Mouse (Mus musculus) heart, postnatal 4 days (tissue): ENCODE results near the gene Ier2. TPM values are rescaled to one million over a fixed set of nuclear protein-coding genes. Genes with fewer than 3 reads are reported as not detected.
A peak's percentile ranks its signal among the peaks of the same experiment; 100 is the strongest.
"Not testable (repeated sequence)": the region's sequence is repeated elsewhere in the genome, so short reads cannot be mapped to it uniquely, and the experiment has no call there.

Source experiments
- DNase-seq: peaks from one replicate; pipeline ENCODE4 v3.0.0; 2021
- total RNA-seq, 2 experiments: library from RNA; stranded (reverse); gene quantifications; 2 replicates each; pipeline ENCODE4 v1.2.3; 2021

Gene Ier2
- total RNA-seq, 2 experiments from 2014 or later: 33.3 to 35.5 TPM

DNA sequence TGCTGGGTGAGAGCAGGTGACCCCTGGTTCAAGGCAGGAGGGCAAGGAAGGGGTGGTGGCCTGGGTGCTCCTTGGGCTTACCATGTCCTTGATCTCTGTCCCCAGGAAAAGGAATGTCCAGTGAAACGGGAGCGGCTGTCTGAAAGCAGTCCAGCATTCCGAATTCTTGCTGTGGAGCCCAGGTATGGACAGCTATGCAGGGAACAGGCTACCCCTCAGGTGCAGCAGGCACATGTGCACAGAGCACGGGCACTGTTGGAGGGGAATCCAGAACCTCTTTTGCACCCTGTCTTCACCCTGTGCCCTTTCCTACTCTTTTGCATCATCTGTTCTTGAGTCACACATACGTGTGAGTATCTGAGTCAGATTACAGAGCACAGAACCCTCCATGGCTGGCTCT is 35.6 kb upstream of the Ier2 start:
- no peak for DNase-seq

DNA sequence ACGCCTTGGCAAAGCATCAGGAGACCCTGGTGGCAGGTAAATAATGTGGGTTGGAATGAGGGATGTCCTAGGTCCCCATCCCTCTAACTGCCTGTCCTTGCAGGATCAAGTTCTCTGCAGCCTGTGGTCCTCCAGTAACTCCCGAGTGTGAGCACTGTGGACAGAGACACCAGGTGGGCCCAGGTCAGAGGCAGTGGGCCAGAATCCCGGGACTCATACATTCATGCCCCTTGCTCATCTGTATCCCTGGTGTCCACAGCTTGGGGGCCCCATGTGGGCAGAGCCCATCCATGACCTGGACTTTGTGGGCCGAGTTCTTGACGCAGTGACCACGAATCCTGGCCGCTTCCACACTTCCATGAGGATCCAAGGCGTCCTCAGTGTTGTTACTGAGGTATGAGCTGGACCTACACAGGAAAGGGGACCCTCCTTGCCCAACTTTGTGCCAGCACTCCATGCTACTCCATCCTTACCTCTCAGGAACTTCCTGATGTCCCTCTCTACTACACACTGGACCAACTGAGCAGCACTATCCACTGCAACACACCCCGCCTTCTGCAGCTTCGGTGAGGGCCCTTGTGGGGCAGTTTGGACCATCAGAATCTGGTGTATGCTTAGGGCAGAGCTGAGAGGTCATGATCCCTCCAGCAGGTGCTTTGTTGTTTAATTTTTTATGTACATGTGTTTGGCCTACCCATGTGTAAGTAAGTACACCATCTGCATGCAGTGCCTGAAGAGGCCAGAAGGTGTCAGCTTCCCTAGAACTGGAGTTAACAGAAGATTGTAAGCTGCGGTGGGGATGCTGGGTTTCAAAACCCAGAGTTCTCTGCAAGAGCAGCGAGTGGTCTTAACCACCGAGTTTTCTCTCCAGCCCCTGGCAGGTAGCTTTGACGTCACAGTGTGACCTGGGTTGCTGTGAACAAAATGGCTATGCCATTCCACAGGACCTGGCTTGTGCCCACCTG is 34.8 kb upstream of the Ier2 start:
- DNase-seq: peak; percentile 66

DNA sequence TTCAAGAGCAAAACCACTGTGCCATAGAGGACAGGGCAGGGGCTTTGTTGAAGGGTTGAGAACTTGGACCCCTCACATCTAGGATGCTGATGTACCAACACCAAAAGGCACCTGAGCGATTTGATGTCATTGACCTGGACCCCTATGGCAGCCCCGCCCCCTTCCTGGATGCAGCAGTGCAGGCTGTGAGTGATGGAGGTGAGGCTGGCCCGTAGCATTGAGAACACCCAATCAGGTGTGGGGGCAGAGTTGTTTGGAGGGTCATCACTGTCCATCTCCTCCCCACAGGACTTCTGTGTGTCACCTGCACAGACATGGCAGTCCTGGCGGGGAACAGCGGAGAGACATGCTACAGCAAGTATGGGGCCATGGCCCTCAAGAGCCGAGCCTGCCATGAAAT is 32.5 kb upstream of the Ier2 start:
- no peak for DNase-seq

DNA sequence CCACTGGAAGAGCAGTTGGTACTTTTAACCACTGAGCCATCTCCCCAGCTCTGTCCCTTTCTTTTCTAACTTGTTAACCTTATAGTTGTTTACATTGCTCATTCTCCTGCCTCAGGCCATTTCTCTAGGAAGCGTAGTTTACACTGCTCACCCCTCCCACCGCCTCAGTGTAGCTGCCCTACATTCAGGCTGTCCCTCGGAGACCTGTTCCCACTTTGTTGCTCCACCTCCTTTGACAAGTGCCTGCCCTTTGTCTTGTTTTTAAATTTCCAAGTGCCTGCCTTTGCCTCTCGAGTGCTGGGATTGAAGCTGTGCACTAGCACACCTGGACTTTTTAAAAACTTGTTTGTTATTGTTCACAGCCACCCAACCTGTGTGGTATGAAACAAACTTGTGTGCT is 30.7 kb upstream of the Ier2 start:
- DNase-seq: no peak

DNA sequence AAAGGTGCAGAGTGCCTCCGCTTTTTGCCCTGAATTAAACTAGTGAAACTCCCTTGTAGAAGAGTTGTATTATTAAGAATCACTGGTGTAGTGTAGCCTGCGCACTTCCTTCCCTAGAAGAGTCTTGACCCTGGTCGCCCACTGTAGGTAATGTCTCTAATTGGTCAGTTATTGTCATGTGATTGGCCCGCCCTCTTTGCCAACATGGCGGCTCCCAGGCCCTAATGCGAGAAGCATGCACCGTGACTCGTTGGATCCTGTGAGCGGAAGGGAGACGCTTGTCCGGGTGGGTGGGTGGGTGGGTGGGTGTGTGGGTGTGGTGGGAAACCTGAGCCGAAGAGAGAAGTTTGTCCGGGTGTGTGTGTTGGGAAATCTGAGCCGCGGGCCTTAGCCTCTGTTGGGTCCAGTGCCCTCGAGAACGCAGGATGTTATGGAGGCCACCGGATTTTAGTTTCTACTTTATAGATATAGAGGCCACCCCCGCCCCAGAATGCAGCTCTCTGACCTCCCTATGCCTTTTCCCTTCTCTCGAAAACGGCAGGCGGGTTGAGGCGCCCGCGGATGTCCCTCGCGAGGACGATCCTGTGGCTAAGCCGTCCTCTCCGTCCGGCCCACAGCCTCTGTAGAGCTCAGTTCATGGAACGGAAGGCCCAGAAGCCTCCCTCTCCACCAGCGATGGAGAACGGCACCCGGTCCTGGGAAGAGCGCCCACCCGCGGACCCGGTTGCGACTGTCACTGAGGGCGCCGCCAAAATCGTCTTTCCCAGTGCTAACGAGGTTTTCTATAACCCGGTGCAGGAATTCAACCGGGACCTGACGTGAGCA is 26.7 kb upstream of the Ier2 start:
- DNase-seq: peak; percentile 92

DNA sequence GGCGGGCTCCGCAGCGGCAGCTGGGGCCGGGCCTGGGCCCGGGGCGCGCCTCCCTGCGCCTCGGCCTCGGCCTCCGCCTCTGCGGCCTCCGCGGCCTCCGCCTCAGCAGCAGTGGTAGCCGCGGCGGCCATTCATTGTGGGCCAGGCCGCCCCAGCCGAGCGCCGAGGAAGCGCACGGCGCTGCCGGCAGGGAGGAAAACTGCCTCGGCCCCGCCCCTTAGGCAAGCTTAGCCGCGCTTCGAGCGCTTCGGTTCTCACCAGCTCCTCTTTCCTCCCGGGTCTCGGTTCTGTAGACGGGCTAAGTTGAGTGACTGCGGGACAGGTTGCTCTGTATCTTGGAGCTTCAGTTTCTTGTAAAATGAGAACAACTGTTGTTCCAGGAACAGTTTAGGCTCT is 25.1 kb upstream of the Ier2 start, which contains the start of gene Nacc1:
Nacc1 (minus strand) TSS at position 158 of the 396 bp plus-strand sequence.
- peak; percentile 91 for DNase-seq

DNA sequence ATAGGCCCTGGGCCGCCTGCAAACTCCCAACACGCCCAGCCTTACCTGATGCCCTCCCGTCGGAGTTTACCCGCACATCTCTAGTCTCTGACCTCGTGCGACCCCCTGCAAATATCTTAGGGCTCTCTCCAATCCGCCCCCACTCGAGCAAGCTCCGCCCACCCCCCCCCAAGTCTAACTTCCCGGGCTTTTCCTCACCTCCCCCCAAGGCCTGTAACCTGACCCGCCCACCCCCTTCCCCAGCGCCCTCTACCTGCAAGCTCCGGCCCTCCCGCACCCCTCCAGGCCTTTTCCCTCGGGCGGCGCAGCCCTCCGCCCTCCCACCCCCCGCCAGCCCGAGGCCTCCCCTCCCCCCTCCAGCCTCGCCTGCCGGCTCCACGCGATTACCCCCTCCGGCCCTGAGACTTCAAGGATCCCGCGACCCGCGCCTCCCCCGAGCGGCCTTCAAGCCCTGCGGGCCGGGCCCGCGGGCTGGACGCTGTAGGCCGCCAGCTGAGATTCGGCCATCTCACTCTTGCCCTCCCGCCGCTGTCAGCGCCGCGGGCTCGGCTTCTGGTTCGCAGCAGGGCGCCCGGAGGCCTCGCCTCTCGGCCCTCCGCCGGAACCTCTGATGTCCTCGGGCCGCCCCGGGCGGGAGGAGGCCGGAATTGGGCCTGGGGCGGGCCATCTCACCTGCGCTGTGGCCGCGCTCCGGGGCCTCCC is 24.5 kb upstream of the Ier2 start:
- DNase-seq: peak; percentile 43

DNA sequence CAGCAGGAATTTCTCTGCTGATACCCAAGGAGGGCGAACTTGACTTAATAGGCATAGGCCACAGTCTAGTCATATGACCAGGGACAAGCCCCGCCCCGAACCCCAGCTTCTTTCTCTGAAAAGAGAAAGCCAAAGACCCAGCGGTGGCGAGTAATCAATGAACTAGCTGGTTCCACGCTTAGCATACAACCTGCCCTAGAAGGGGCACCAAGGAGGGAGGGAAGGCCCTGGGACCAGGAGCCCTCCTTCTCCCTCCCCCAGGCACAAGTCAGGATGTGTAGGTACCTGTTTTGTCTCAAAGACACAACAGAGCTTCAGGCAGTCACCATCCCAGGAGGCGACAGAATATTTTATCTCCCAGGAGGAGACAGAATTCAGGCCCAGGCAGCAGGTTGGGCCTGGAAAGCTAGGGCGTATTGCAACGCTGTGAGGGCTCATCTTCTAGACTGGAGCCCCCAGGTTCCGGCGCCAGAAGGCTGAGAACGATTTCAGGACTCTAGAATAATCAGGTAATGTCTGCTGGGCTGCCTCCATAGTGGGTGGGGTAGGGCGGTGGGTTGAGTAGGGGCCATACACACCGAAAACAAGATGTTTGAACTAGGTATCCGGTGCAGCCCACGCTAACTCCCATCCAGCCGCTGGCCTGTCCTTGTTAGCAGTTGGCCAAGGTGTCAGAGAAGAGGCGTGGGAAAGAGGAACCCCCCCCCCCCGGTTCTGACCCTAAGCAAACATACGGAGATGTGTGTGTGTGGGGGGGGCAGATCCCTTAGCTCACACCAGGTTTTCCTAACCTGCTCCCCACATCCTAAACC is 23.7 kb upstream of the Ier2 start, which contains the start of gene Trmt1:
Trmt1 (plus strand) TSS at position 117 of the 812 bp plus-strand sequence.
- no peak for DNase-seq

DNA sequence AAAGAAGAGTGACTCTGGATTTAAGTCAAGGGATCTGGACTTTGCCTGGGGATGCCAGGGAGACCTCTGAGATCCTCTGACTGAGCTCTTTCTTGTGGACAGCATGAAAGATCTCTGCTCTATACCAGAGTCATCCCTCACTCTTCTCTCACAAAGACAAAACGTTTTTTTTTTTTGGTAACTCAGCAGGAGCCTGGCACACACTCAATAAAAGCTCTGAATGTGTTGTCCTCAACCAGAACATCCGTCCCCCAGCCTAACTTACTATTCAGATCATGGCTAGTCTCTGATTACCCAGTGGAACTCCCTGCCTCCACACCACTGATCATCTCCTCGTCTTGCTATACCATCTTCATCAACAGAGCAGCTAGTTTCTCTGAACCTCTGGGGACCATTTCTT is 21.9 kb upstream of the Ier2 start:
- DNase-seq: no peak

DNA sequence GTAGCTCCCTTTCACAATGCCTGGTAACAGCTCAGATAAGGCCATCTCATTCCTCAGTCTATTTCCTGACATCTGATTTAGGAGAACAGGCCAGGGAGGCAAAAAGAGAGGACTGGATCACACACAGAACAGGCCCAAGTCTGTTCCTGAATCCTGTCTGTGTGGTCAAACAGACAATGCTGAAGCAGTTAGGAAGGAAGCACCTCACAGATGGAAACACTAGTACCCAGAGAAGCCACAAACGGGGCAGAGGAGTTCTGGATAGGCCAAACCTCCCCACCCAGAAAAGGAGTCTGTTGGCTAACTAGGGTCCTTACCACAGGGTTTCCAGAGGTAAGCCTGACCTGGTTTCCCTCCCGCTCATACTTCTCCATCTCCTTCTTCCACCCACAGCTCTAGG is 19.6 kb upstream of the Ier2 start:
- DNase-seq: no peak

DNA sequence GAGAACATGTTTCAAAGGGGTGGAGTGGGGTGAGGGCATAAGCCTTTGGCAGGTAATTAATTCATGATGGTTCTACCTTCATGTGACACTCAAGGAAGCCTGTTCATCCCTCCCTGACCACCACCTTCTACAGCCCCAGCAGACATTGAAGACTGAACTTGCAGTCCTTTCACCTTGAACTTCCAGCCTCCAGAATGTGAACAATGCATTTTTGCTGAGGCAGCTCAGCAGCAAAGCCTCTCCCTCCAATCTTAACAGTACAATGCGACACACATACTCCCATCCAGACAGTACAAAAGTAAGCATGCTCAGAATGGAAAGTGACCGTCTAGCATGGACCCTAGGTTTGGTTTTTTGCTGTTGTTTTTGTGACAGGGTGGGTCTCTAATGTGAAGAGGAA is 18.8 kb upstream of the Ier2 start:
- no peak for DNase-seq

DNA sequence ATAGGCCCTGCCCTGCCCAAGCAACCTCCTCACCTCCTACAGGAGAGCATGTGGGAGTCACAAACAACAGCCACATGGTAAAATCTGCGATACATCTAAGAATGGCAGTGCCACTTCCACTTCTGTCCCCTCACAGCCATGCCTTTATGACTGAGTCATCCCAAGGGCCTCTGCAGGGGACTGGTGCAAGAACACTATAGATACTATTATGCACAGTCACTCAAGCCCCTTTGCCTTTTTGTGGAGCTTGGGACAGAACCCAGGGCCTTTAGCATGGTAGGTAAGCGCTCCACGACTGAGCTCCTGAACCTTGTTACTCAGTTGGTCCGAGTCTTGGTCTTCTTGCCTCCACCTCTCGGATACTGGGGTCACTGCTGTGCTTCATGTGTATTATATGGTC is 14.7 kb upstream of the Ier2 start:
- DNase-seq: no peak

DNA sequence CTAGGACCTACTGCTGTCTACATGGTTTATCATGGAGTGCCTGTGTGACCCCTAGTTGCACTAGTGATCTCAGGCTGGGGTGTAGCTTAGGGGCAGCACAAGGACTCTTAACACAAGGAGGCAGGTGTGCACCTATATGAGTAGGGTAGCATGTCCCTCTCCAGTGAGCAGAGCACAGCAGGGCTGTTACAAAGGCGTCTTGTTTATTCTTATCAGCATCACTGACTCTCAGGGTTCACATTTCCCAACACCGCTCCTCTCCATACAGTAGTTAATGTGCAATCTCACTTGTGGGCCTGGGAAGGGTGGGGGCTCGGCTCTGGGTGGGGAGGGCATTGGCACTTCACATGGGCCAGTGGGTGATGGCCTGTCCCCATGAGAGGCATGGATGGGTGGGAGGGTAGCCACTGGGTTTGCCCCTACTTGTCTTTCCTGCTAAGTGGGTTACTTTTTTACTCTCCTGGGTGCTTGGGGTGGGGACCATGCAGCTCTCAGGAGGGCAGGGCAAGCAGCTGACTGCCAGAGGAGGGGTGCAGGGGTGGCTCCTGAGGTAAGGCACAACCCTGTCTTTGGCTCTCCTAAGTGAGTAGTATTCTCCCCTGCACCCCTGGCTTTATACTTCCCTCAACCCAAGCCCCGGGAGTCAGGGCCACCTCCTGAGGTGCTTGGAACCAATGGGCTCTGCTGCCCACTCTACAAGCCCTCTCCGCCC is 7.8 kb upstream of the Ier2 start:
- DNase-seq: not testable (repeated sequence)

DNA sequence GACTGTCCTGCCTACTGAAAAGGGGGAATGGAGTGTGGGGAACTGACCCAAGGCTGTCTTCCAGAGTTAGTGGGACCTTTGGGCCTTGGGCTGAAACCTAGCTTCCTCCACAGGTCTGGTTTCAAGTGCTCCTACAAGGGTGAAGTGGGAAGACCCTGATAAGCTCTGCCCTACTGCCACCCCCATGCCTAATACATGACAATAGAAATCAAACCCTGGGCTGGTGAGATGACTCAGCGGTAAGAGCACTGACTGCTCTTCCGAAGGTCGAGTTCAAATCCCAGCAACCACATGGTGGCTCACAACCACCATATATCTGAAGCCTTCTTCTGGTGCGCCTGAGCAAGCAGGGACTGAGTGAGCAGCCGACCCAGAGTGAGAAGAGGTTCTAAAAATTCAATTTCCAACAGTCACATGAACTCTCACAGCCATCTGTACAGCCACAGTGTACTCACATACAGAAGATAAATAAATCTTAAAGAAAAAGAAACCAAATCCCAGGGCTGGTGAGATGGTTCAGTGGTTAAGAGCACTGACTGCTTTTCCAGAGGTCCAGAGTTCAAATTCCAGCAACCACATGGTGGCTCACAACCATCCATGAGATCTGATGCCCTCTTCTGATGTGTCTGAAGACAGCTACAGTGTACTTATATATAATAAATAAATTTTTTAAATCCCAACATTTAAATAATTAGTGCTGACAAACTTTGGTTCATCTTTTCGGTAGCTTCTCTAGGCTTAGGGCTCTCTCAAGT is 6.3 kb upstream of the Ier2 start:
- no peak for DNase-seq

DNA sequence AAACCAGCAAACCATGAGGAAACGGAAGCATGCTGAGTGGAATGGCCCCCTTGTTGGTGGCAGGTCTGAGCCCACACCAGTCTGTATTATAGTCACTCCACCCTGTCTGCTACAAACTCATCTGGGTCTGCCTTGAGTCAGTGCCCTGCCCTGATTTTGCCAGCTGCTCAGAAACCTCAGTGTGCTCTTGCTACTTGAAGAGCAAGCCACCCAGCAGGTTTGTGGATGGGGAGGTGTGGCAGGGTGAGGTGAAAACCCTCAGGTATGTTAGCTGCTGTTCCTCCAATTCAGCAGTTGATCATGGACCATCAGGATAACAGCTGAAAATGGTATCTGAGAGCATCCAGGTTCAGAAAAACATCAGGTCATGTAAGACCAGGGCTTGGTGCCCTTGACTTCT is 5.4 kb upstream of the Ier2 start:
- no peak for DNase-seq

DNA sequence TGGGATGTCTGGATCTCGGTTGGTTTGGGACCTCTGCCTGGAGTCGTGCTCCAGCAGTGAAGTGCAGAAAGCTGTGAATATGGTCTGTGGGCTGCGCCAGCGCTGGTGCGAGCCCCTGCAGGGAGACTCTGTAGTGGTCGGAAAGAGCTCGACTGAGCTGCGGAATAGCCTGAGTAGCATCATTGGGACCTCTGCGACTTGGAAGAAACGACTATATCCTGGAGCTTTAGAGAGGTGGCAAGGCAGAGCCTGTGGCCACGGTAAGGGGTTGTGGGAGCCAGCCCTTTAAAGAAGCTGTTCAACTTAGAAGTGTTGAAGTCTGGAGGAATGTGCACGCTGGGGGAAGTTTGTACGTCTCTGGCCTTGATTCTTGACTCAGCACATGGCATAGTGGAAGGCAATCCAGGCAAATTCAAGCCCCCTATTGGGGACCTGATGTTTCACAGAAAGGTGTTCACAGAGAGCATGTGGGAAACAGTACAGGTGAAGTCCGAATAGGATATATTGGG is 2.8 kb upstream of the Ier2 start:
- DNase-seq: no peak

DNA sequence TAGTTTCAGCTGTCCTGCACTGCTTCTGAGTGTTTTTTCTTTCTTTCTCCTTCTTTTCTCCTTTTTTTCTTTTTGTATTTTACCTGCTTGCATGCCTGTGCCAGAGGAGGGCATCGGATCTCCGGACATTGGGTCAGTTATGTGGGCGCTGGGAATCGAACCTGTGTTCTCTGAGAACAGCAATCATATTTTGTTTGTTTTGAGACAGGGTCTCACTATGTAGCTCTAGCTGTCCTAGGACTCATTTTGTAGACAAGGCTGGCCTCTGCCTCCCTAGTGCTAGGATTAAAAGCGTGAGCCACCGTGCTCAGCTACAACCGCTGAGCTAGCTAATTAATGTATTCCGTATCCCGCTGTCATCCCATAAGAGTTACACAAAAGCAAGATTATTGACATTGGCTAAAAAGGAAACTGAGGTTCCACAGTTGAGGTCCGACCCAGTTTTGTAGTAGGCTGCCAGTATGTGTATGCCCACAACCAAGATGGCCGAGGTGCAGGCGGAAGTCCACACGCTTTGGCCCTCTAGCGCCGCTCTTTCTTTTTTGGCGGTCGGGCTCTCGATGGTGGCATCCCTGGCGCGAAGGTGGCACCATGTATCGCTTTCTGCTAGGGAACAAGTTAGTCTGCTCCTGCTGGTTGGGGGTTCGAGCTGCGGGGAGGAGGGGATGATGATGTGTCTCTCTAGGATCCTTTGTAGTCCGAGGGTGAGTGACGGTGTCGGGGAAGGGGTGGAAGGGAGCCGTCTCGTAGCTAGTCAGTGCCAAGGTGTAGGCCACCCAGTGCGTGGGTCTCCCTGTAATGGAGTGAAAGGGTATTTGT is 2.1 kb upstream of the Ier2 start:
- peak; percentile 79 for DNase-seq

DNA sequence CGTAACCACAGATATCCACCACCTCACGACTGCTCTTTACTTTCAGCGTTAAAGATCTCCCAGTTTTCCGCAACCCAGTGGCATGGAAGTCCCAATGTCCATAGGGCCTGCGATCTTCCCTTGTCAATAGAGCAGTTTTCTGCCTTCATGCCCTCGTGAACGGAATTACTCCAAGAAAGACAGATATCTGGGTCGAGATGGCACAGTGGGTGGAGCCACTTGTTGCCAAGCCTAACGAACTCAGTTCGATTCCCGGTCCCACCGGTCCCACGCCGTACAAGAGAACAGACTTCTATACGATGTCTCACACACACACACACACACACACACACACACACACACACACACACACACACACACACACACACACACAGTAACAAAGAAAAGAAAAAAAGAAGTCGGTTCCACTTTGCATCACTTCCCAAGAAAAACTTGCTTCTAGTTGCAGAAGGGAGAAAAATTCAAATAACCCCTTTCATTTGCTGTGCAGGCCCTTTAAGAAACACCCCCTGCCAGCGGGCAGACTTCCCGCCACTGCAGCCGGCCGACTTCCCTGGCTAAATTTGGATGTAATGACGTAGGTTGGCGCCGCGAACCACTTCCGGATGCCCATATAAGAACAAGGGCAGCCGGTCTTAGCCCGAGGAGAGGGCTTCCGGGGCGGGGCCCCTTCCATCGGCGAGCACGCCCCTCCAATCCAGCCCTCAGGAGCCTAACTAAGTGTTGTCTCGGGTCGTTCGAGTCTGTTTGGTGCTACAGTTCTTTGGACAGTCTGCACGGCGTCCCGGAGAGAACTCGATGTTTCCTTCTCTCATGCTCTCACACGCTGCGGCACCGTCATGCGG is 1.1 kb upstream of the Ier2 start:
- DNase-seq: peak; percentile 98
